Mouse (Mus musculus) MEL (cell line): Measurements from ENCODE around the gene Als2cl.

ENCODE experiments used
- CTCF ChIP-seq, 3 experiments: IDR thresholded peaks in 2 of 3; conservative IDR thresholded peaks in 1 of 3; 2 replicates each; pipeline ENCODE4 v1.5.1; 2011 to 2012; ENCODE audit warnings: low read length in 3 of 3, low read depth in 2 of 3, mild to moderate bottlenecking in 2 of 3, improper control_type of control experiment in 1 of 3, inconsistent platforms in 1 of 3, mixed read lengths in 1 of 3, moderate library complexity in 1 of 3; ENCODE audit not compliant: control insufficient read depth in 1 of 3, insufficient read depth in 1 of 3, poor library complexity in 1 of 3, severe bottlenecking in 1 of 3
- JUND ChIP-seq: IDR thresholded peaks from 2 replicates; pipeline ENCODE4 v1.6.1; 2011; ENCODE audit warnings: low read depth, mild to moderate bottlenecking, improper control_type of control experiment, low read length
- MAX ChIP-seq: IDR thresholded peaks from 2 replicates; pipeline ENCODE4 v1.6.1; 2011; ENCODE audit warnings: low read length, improper control_type of control experiment
- NELFE ChIP-seq: IDR thresholded peaks from 2 replicates; pipeline ENCODE4 v1.6.1; 2011; ENCODE audit warnings: low read depth, low read length, improper control_type of control experiment
- SMC3 ChIP-seq: IDR thresholded peaks from 2 replicates; pipeline ENCODE4 v1.6.1; 2011; ENCODE audit warnings: low read depth, low read length, improper control_type of control experiment
- ZC3H11A ChIP-seq: IDR thresholded peaks from 2 replicates; pipeline ENCODE4 v1.6.1; 2012; ENCODE audit warnings: low read depth, mild to moderate bottlenecking, inconsistent platforms, low read length, improper control_type of control experiment

DNA sequence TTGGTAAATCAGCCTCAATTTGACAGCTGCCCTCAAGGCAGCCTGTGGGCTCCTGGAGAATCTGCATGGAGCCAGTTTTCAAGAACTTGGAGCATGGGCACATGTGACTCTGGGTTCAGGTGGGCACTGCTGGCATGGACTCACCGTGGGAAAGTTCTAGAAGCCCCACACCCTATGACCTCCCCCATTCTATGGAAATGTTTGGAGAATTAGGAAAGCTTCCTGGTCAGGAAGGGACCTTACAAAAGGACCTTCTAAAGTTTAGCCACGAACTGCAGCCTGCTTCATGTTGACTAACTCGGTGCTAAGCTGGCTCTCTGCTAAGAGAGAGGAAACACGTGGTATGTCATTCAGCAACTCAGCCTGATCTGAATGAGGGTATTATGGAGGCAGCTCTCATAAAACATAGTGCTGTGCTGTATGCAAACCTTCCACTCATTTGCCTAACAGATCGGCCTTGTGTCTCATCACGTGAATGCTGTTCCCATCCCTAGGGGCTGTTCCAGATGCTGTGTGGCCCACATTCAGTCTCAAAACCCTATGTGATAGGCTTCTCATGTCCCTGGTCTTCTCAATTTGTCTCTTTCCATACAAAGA is 29.8 kb downstream of the Als2cl start:
- TF ChIP-seq NELFE (no peak), ZC3H11A (no peak), CTCF (IDR thresholded peaks at IDR 0.05 in 2 of 3, conservative IDR thresholded peaks at IDR 0.05 in 1 of 3; ENCODE audit: control insufficient read depth in 1 of 3, insufficient read depth in 1 of 3, low read depth in 2 of 3, low read length in 3 of 3, poor library complexity in 1 of 3, severe bottlenecking in 1 of 3) (no peak), SMC3 (no peak), MAX (no peak), JUND (no peak)
